Mouse (Mus musculus): Measurements from ENCODE around the gene Nr6a1. TPM values are rescaled to one million over a fixed set of nuclear protein-coding genes. Genes with fewer than 3 reads are reported as not detected.

Gene Nr6a1
- polyA plus RNA-seq, 2 experiments: 0.90 to 1.2 TPM

GRCm38 (mm10) chr2:38787338-38787737 is 140.2 kb downstream of the Nr6a1 start:
- peaks cover 0 to 7% of the 10 kb centered on the region in 2 experiments; a peak in 2 of 4 replicates for H3K4me1 ChIP-seq (replicated peaks; ENCODE audit: control insufficient read depth in 2 of 2, insufficient read depth in 2 of 2, low read length in 1 of 2)
- no peak overlapping the region for H3K4me3 ChIP-seq (ENCODE audit: insufficient read depth in 1 of 2, low read depth in 2 of 2, low read length in 2 of 2)
- H3K4me2 ChIP-seq (ENCODE audit: low read depth): no peak overlapping the region
- no peaks in the 10 kb centered on the region for H3K36me3 ChIP-seq (replicated peaks; ENCODE audit: control insufficient read depth, insufficient read depth, low read depth)
- WGBS (ENCODE audit: insufficient replicate concordance): 58% methylated on average over 4 of the region's 4 CpGs
- TF ChIP-seq EP300 (IDR thresholded peaks at IDR 0.05; ENCODE audit: low read depth): no peak
- no peaks in the 10 kb centered on the region for H3K9me3 ChIP-seq (ENCODE audit: control insufficient read depth, low read length)
- H3K27me3 ChIP-seq (ENCODE audit: control insufficient read depth, insufficient read depth, low read length): no peaks in the 10 kb centered on the region
- ATAC-seq (ENCODE audit: insufficient read depth) (no peak), DNase-seq (ENCODE audit: low read depth in 3 of 3, low spot score in 3 of 3) (no peak)
- H3K9ac ChIP-seq (replicated peaks): no peak overlapping the region
- no peak overlapping the region for H3K27ac ChIP-seq

DNA sequence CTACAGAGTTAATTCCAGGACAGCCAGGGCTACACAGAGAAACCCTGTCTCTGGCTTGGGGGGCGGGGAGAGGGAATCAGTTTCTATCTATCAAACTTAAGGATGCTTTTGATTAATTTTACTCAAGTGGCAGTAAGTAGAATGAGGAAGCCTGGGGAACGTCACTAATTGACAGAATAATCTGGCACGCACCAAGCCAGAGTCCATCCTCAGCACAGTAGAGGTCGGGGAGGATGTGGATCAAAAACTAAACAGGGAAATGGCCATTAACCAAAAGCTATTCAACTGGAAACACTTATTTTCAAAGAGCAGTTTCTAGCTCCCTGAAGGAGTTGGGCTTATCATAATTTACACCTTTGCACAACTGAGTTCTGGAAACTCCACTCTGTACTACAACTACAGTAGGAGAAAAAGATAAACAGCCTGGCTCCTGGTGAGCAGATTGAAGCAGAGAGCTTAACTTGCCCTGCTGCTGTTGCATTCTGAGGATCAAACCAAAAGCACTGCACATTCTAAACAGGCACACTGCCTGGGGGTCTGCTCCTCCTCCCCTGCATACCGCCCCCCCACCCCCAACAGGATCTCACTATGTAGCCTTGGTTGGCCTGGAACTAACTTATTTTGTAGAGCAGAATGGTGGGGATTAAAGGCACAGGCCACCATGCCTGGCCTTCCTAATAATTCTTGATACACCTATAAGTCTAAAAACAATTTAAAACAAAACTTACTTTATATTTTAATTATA is 141.1 kb downstream of the Nr6a1 start:
- WGBS (ENCODE audit: insufficient replicate concordance): 44% methylated on average over 5 of the region's 5 CpGs
- Histone ChIP-seq H3K4me1 (replicated peaks; ENCODE audit: control insufficient read depth in 2 of 2, insufficient read depth in 2 of 2, low read length in 1 of 2) (peaks cover 0 to 9% of the 10 kb centered on the region in 2 experiments; a peak in 2 of 4 replicates), H3K27me3 (ENCODE audit: control insufficient read depth, insufficient read depth, low read length) (no peaks in the 10 kb centered on the region), H3K9ac (replicated peaks) (no peak overlapping the region), H3K9me3 (ENCODE audit: control insufficient read depth, low read length) (no peaks in the 10 kb centered on the region), H3K36me3 (replicated peaks; ENCODE audit: control insufficient read depth, insufficient read depth, low read depth) (no peaks in the 10 kb centered on the region), H3K4me2 (ENCODE audit: low read depth) (no peak overlapping the region), H3K4me3 (ENCODE audit: insufficient read depth in 1 of 2, low read depth in 2 of 2, low read length in 2 of 2) (no peak overlapping the region), H3K27ac (no peak overlapping the region)
- no peak for ATAC-seq (ENCODE audit: insufficient read depth)
- no peak for TF ChIP-seq CTCF (IDR thresholded peaks at IDR 0.05; ENCODE audit: low read depth)
- TF ChIP-seq EP300 (IDR thresholded peaks at IDR 0.05; ENCODE audit: low read depth): no peak
- peak in 1 of 3 experiments; percentile 20 for DNase-seq (ENCODE audit: low read depth in 3 of 3, low spot score in 3 of 3)

GRCm38 (mm10) chr2:38785113-38785512 is 142.4 kb downstream of the Nr6a1 start:
- H3K4me2 ChIP-seq (ENCODE audit: low read depth): no peak overlapping the region
- H3K27me3 ChIP-seq (ENCODE audit: control insufficient read depth, insufficient read depth, low read length): no peaks in the 10 kb centered on the region
- 31% methylated on average over 3 of the region's 3 CpGs for WGBS (ENCODE audit: insufficient replicate concordance)
- peaks cover 0 to 9% of the 10 kb centered on the region in 2 experiments; a peak in 2 of 4 replicates for H3K4me1 ChIP-seq (replicated peaks; ENCODE audit: control insufficient read depth in 2 of 2, insufficient read depth in 2 of 2, low read length in 1 of 2)
- H3K27ac ChIP-seq: no peak overlapping the region
- no peak for TF ChIP-seq EP300 (IDR thresholded peaks at IDR 0.05; ENCODE audit: low read depth)
- TF ChIP-seq CTCF (IDR thresholded peaks at IDR 0.05; ENCODE audit: low read depth): no peak
- no peaks in the 10 kb centered on the region for H3K36me3 ChIP-seq (replicated peaks; ENCODE audit: control insufficient read depth, insufficient read depth, low read depth)
- ATAC-seq (ENCODE audit: insufficient read depth) (no peak), DNase-seq (ENCODE audit: low read depth in 3 of 3, low spot score in 3 of 3) (no peak)
- no peaks in the 10 kb centered on the region for H3K9me3 ChIP-seq (ENCODE audit: control insufficient read depth, low read length)
- H3K4me3 ChIP-seq (ENCODE audit: insufficient read depth in 1 of 2, low read depth in 2 of 2, low read length in 2 of 2): no peak overlapping the region
- no peak overlapping the region for H3K9ac ChIP-seq (replicated peaks)

DNA sequence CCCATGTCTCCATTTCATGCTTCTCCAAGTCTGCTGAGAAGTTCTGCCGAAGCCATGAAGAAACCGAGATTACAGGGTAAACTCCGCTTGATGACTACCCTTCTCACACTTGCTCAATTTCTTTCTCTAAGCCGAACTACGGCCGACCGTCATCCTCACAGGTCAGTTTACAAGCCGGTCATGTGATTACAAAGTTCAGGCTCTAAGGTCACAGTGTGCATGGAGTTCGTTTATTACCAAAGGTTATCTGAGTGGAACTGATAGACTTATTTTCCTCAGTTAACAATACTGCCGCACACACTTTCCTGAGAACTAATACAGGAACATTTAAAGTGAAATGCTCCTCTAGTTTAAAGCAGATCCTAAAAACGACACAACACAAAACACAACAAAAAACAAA is 143.1 kb downstream of the Nr6a1 start:
- Histone ChIP-seq H3K36me3 (replicated peaks; ENCODE audit: control insufficient read depth, insufficient read depth, low read depth) (no peaks in the 10 kb centered on the region), H3K27ac (no peak overlapping the region), H3K4me1 (replicated peaks; ENCODE audit: control insufficient read depth in 2 of 2, insufficient read depth in 2 of 2, low read length in 1 of 2) (peaks cover 0 to 9% of the 10 kb centered on the region in 2 experiments; a peak in 2 of 4 replicates), H3K9ac (replicated peaks) (no peak overlapping the region), H3K27me3 (ENCODE audit: control insufficient read depth, insufficient read depth, low read length) (no peaks in the 10 kb centered on the region), H3K9me3 (ENCODE audit: control insufficient read depth, low read length) (no peaks in the 10 kb centered on the region), H3K4me3 (ENCODE audit: insufficient read depth in 1 of 2, low read depth in 2 of 2, low read length in 2 of 2) (peak overlapping the region in 1 of 2 experiments; percentile 24; a peak in 2 of 4 replicates), H3K4me2 (ENCODE audit: low read depth) (peak overlapping the region; percentile 21)
- peak; percentile 23 to 37 (median 24) for DNase-seq (ENCODE audit: low read depth in 3 of 3, low spot score in 3 of 3)
- no peak for TF ChIP-seq EP300 (IDR thresholded peaks at IDR 0.05; ENCODE audit: low read depth)
- TF ChIP-seq CTCF (IDR thresholded peaks at IDR 0.05; ENCODE audit: low read depth): no peak
- ATAC-seq (ENCODE audit: insufficient read depth): peak; percentile 45; the same call in 1 of the 2 replicates
- 43% methylated on average over 11 of the region's 11 CpGs for WGBS (ENCODE audit: insufficient replicate concordance)

GRCm38 (mm10) chr2:38783364-38783763 is 144.1 kb downstream of the Nr6a1 start:
- H3K36me3 ChIP-seq (replicated peaks; ENCODE audit: control insufficient read depth, insufficient read depth, low read depth): no peaks in the 10 kb centered on the region
- no peaks in the 10 kb centered on the region for H3K9me3 ChIP-seq (ENCODE audit: control insufficient read depth, low read length)
- ATAC-seq (ENCODE audit: insufficient read depth): no peak
- no peak overlapping the region for H3K9ac ChIP-seq (replicated peaks)
- TF ChIP-seq EP300 (IDR thresholded peaks at IDR 0.05; ENCODE audit: low read depth): no peak
- TF ChIP-seq CTCF (IDR thresholded peaks at IDR 0.05; ENCODE audit: low read depth): no peak
- peaks cover 0 to 9% of the 10 kb centered on the region in 2 experiments; a peak in 2 of 4 replicates for H3K4me1 ChIP-seq (replicated peaks; ENCODE audit: control insufficient read depth in 2 of 2, insufficient read depth in 2 of 2, low read length in 1 of 2)
- WGBS (ENCODE audit: insufficient replicate concordance): 65% methylated on average over 5 of the region's 5 CpGs
- no peak for DNase-seq (ENCODE audit: low read depth in 3 of 3, low spot score in 3 of 3)
- no peak overlapping the region for H3K27ac ChIP-seq
- no peaks in the 10 kb centered on the region for H3K27me3 ChIP-seq (ENCODE audit: control insufficient read depth, insufficient read depth, low read length)
- H3K4me3 ChIP-seq (ENCODE audit: insufficient read depth in 1 of 2, low read depth in 2 of 2, low read length in 2 of 2): no peak overlapping the region
- H3K4me2 ChIP-seq (ENCODE audit: low read depth): peak overlapping the region; percentile 25; the same call in 1 of the 2 replicates
